Mouse (Mus musculus) limb, embryonic 14.5 days (tissue): Measurements from ENCODE around the gene Cntln. TPM values are rescaled to one million over a fixed set of nuclear protein-coding genes. Genes with fewer than 3 reads are reported as not detected.

ENCODE experiments used
- ATAC-seq: fragments of 200-750 bp; cut with Nextera tagmentation; 2 replicates; pipeline ENCODE4 v1.8.0; 2017; ENCODE audit warnings: low read depth, moderate number of reproducible peaks, moderate TSS enrichment; ENCODE audit not compliant: low FRiP score
- DNase-seq: peaks from one replicate; pipeline ENCODE4 v3.0.0-alpha.2; 2015; ENCODE audit warnings: low spot score
- H3K27ac ChIP-seq: fragments of 300-500 bp; sonication (generic); replicated peaks from 2 replicates; pipeline ENCODE4 v1.5.1; 2014; ENCODE audit warnings: low read depth, mild to moderate bottlenecking, low read length, moderate library complexity, mixed read lengths
- H3K27me3 ChIP-seq: fragments of 300-500 bp; sonication (generic); 2 replicates; pipeline ENCODE4 v1.6.1; 2014; ENCODE audit warnings: low read length, mixed read lengths; ENCODE audit not compliant: control insufficient read depth, insufficient read depth
- H3K36me3 ChIP-seq: fragments of 300-500 bp; sonication (generic); 2 replicates; pipeline ENCODE4 v1.6.1; 2014; ENCODE audit warnings: mild to moderate bottlenecking, low read length, moderate library complexity, mixed read lengths; ENCODE audit not compliant: control insufficient read depth, insufficient read depth
- H3K4me1 ChIP-seq: fragments of 300-500 bp; sonication (generic); 2 replicates; pipeline ENCODE4 v1.6.1; 2014; ENCODE audit warnings: antibody characterized with exemption, low read length, mixed read lengths; ENCODE audit not compliant: control insufficient read depth, insufficient read depth
- H3K4me2 ChIP-seq: fragments of 300-500 bp; sonication (generic); replicated peaks from 2 replicates; pipeline ENCODE4 v1.6.1; 2014; ENCODE audit warnings: low read depth, mild to moderate bottlenecking, low read length, moderate library complexity; ENCODE audit not compliant: severe bottlenecking
- H3K4me3 ChIP-seq: fragments of 300-500 bp; sonication (generic); replicated peaks from 2 replicates; pipeline ENCODE4 v1.5.1; 2014; ENCODE audit warnings: low read length
- H3K9ac ChIP-seq: fragments of 300-500 bp; sonication (generic); 2 replicates; pipeline ENCODE4 v1.6.1; 2014; ENCODE audit warnings: mild to moderate bottlenecking, low read depth, low read length, moderate library complexity; ENCODE audit not compliant: severe bottlenecking
- H3K9me3 ChIP-seq: fragments of 300-500 bp; sonication (generic); 2 replicates; pipeline ENCODE4 v1.6.1; 2016; ENCODE audit warnings: low read length; ENCODE audit not compliant: control insufficient read depth
- POLR2A ChIP-seq: fragments of 200-500 bp; IDR thresholded peaks from 2 replicates; pipeline ENCODE4 v1.8.0; 2012; ENCODE audit warnings: inconsistent platforms, mild to moderate bottlenecking, moderate library complexity, borderline replicate concordance; ENCODE audit not compliant: insufficient read depth, insufficient read length; ENCODE audit errors: extremely low read depth
- WGBS: fragments of 180-500 bp; shearing (Covaris S2); extraction: QIAGEN DNeasy Blood & Tissue Kit; methylation state at CpG from one replicate; pipeline ENCODE4 v1.1.7; 2014; 5-methylcytosine and 5-hydroxymethylcytosine counted together
- polyA plus RNA-seq, 2 experiments: library from polyadenylated mRNA; depleted of rRNA in 1 of 2; stranded (reverse) in 1 of 2; unstranded in 1 of 2; fragments of >200 nt; fragmentation: Nextera tagmentation in 1 of 2; extraction: Ambion mirVana in 1 of 2; gene quantifications; 2 replicates each; pipeline versions ENCODE4 v1.2.1 to v1.2.3; 2012 to 2014

The Cntln gene
- polyA plus RNA-seq, 2 experiments, result 15.1 to 21.0 TPM

DNA sequence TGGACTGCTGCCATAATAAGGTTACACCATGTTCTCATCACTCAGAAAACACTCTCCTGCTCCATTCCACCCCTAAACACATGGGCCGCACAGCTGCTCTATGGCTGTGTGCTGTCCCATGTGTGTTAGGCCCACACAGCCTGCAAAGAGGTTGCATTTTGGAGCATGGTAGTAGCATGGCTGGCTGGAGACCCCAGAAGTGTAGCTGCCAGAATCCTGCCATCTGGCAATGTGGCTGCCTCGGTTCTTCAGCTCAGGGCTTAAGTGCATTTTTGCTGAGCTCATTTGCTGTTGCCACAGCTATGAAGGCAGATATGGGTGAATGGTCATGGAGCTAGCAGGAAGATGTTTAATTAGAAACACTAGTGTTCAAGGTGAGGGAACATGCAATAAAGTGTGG lies 58.0 kb downstream of the Cntln start:
- DNase-seq (no peak), ATAC-seq (no peak)

GRCm38 (mm10) chr4:84942651-84943050 lies 58.5 kb downstream of the Cntln start:
- no peak for DNase-seq
- Histone ChIP-seq H3K27me3 (no peaks in the 10 kb centered on the region), H3K4me1 (no peaks in the 10 kb centered on the region; the same call in 1 of the 2 replicates), H3K9ac (no peak overlapping the region), H3K4me2 (no peak overlapping the region), H3K27ac (no peak overlapping the region), H3K36me3 (no peaks in the 10 kb centered on the region), H3K9me3 (no peaks in the 10 kb centered on the region), H3K4me3 (no peak overlapping the region)
- no peak for ATAC-seq
- no peak for TF ChIP-seq POLR2A
- 45% methylated on average over 2 of the region's 2 CpGs for WGBS

More for the DNA sequence above, 58.0 kb downstream of the Cntln start:
- Histone ChIP-seq H3K9ac (no peak overlapping the region), H3K4me2 (no peak overlapping the region), H3K36me3 (no peaks in the 10 kb centered on the region), H3K27ac (no peak overlapping the region), H3K4me1 (no peaks in the 10 kb centered on the region; the same call in 1 of the 2 replicates), H3K9me3 (no peaks in the 10 kb centered on the region), H3K27me3 (no peaks in the 10 kb centered on the region), H3K4me3 (no peak overlapping the region)
- TF ChIP-seq POLR2A, result no peak
- 40% methylated on average over 2 of the region's 2 CpGs for WGBS

DNA sequence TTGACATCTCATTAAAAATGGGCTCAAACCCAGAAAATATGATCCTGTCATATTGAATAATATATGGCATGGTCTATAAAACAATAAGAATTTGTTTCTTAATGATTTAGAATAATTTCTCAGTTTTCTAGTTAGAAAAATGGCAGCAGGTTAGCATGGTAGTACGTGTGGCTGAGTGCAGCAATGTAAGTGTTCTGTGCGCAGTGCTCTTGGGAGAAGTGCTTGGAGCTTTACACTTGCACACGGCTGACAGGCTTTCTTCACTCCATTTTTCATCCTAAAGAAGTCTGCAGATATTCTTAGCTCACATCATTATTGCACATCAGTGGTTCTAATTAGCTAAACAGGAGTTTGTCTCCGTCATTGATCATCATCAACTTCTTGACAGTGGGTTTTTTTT lies 60.0 kb downstream of the Cntln start:
- Histone ChIP-seq H3K27me3 (no peaks in the 10 kb centered on the region), H3K36me3 (no peaks in the 10 kb centered on the region), H3K9me3 (no peaks in the 10 kb centered on the region), H3K9ac (no peak overlapping the region), H3K4me3 (no peak overlapping the region), H3K4me2 (no peak overlapping the region), H3K4me1 (no peaks in the 10 kb centered on the region; the same call in 1 of the 2 replicates), H3K27ac (no peak overlapping the region)
- WGBS, result 57% methylated on average over 4 of the region's 4 CpGs
- ATAC-seq, result no peak
- no peak for TF ChIP-seq POLR2A
- no peak for DNase-seq

- no peak overlapping the region for H3K9ac ChIP-seq
- H3K4me3 ChIP-seq, result no peak overlapping the region
- no peak for TF ChIP-seq POLR2A
- no peaks in the 10 kb centered on the region for H3K9me3 ChIP-seq
- H3K36me3 ChIP-seq, result no peaks in the 10 kb centered on the region
- ATAC-seq, result no peak
- DNase-seq, result no peak
- H3K27me3 ChIP-seq, result no peaks in the 10 kb centered on the region
- WGBS, result 91% methylated on average over 3 of the region's 3 CpGs
- no peaks in the 10 kb centered on the region; the same call in 1 of the 2 replicates for H3K4me1 ChIP-seq
- H3K27ac ChIP-seq, result no peak overlapping the region
- no peak overlapping the region for H3K4me2 ChIP-seq
Measured at GRCm38 (mm10) chr4:84946450-84946849, 62.3 kb downstream of the Cntln start.

DNA sequence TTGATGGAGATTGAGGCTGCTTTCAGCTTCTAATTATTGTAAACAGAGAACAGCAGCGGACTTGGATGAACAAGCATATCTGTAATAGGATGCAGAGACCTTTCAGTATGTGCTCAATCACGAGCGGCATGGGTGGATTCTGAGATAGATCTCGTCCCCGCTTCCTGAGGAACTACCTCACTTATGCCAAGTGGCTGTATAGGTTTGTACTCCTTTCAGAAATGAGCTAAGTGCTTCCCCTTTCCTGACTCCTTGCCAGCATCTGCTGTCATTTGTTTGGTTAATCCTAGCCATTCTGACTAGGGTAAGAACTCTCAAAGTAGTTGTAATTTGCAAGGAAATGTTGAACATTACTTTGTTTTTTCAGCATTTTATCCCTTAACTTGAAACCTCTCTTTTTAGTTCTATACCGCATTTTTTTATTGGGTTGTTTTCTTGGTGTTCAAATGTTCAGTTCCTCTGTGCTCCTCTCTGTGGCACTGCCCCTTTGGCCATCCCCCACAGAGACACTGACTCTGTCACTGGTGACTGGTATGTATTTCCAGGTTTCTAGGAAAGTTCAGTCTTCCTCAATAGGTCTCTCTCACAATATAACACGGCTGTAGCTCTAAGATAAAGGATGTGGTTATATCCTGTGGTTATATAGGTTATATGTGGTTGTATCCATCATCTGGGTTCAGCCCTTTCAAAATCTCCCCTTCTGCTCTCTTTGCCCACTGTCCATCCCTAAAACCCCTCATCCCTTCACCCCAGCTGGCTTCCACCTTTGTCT lies 93.0 kb downstream of the Cntln start:
- no peaks in the 10 kb centered on the region for H3K4me1 ChIP-seq
- DNase-seq (no peak), ATAC-seq (no peak)
- no peak overlapping the region for H3K27ac ChIP-seq
- H3K4me3 ChIP-seq, result no peak overlapping the region
- peaks cover 7% of the 10 kb centered on the region; the same call in 1 of the 2 replicates for H3K36me3 ChIP-seq
- no peak overlapping the region for H3K4me2 ChIP-seq
- WGBS, result 79% methylated on average over 7 of the region's 7 CpGs
- no peak for TF ChIP-seq POLR2A
- no peaks in the 10 kb centered on the region for H3K27me3 ChIP-seq
- H3K9me3 ChIP-seq, result no peaks in the 10 kb centered on the region
- no peak overlapping the region for H3K9ac ChIP-seq
